Mouse (Mus musculus) olfactory bulb, adult 2 months (tissue): ENCODE data around the gene Lsm4.

Experiments used
- CTCF ChIP-seq: fragments of 200-500 bp; IDR thresholded peaks from 2 replicates; pipeline ENCODE4 v1.5.1; 2012; ENCODE audit warnings: low read depth, mild to moderate bottlenecking, low read length, moderate library complexity; ENCODE audit not compliant: insufficient read depth
- POLR2A ChIP-seq: fragments of 200-500 bp; IDR thresholded peaks from 2 replicates; pipeline ENCODE4 v1.6.1; 2012; ENCODE audit warnings: mild to moderate bottlenecking, low read depth, low read length, moderate library complexity; ENCODE audit not compliant: insufficient read depth

DNA sequence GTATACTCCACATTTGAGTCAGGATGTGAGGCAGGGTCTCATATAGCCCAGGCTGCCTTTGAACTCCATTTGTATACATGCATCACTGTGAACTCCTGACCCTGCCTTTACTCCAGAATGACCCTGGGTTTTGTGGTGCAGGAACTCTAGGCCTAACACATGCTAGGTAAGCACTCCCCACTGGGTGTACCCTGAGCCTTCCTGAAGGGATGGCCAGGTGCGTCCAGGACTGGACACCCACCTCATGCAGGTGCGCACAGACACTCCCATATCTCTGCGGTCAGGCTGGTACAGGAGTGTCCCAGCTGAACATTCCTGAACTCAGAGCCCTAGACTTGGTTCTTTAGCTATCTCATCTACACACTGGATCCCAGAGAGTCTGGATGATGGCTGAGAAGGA lies 1.1 kb downstream of the Lsm4 start:
- TF ChIP-seq CTCF (no peak), POLR2A (no peak)
